Comparison of ENCODE assay signal across 8 mouse cellular contexts in genomic region chr5:143909417-143910400, GRCm38 (mm10). TPM values are rescaled to one million over a fixed set of nuclear protein-coding genes. Genes with fewer than 3 reads are reported as not detected.
DNase-seq lines count a peak whose midpoint lies in the region; ATAC-seq and TF ChIP-seq lines count a peak whose summit lies in the region.

Gene Aimp2, minus strand, starts transcription at chr5:143909847.
Gene Pms2, plus strand, starts transcription at chr5:143909964.

- peaks cover 49% of the 10 kb centered on the region for H3K36me3 ChIP-seq in forebrain, embryonic 10.5 days (replicated peaks)
- peaks cover 17% of the 10 kb centered on the region for H3K36me3 ChIP-seq in heart, embryonic 15.5 days
- H3K36me3 ChIP-seq in liver, embryonic 14.5 days (replicated peaks; ENCODE audit: control insufficient read depth, insufficient read depth, low read depth) = peaks cover 17% of the 10 kb centered on the region
- H3K36me3 ChIP-seq in neural tube, embryonic 11.5 days (ENCODE audit: control insufficient read depth, insufficient read depth, low read length) = peaks cover 4% of the 10 kb centered on the region
- peaks cover 4% of the 10 kb centered on the region; the same call in 1 of the 2 replicates for H3K36me3 ChIP-seq in stomach, postnatal 0 days (ENCODE audit: control insufficient read depth, insufficient read depth, low read length)

- peak within 1 kb of the TSS; percentile 79 for H3K4me3 ChIP-seq in forebrain, embryonic 10.5 days
- H3K4me3 ChIP-seq in heart, embryonic 15.5 days = peak within 1 kb of the TSS; percentile 78
- peak within 1 kb of the TSS; percentile 69 to 84 for H3K4me3 ChIP-seq in liver, embryonic 14.5 days (ENCODE audit: insufficient read depth in 1 of 2, low read depth in 2 of 2, low read length in 2 of 2)
- peak within 1 kb of the TSS; percentile 56 for H3K4me3 ChIP-seq in neural tube, embryonic 11.5 days (ENCODE audit: low read depth, low read length)
- peak within 1 kb of the TSS; percentile 69 for H3K4me3 ChIP-seq in stomach, postnatal 0 days (ENCODE audit: low read depth, low read length)

- TF ChIP-seq CTCF in liver, embryonic 14.5 days (IDR thresholded peaks at IDR 0.05; ENCODE audit: low read depth) = no peak
- no peak for TF ChIP-seq CTCF in stomach, postnatal 0 days (IDR thresholded peaks at IDR 0.05; ENCODE audit: low read depth)

- under 1% methylated on average over 70 of the region's 70 CpGs for WGBS in forebrain, embryonic 10.5 days
- WGBS in heart, embryonic 15.5 days = under 1% methylated on average over 70 of the region's 70 CpGs
- WGBS in liver, embryonic 14.5 days (ENCODE audit: insufficient replicate concordance) = under 1% methylated on average over 70 of the region's 70 CpGs
- under 1% methylated on average over 70 of the region's 70 CpGs for WGBS in neural tube, embryonic 11.5 days
- WGBS in stomach, postnatal 0 days = under 1% methylated on average over 70 of the region's 70 CpGs

- no peaks in the 10 kb centered on the region for H3K27me3 ChIP-seq in forebrain, embryonic 10.5 days (ENCODE audit: poor library complexity, severe bottlenecking)
- no peaks in the 10 kb centered on the region for H3K27me3 ChIP-seq in heart, embryonic 15.5 days
- no peaks in the 10 kb centered on the region for H3K27me3 ChIP-seq in liver, embryonic 14.5 days (ENCODE audit: control insufficient read depth, insufficient read depth, low read length)
- H3K27me3 ChIP-seq in neural tube, embryonic 11.5 days (ENCODE audit: control insufficient read depth, insufficient read depth, low read length) = no peaks in the 10 kb centered on the region
- no peaks in the 10 kb centered on the region for H3K27me3 ChIP-seq in stomach, postnatal 0 days (ENCODE audit: control insufficient read depth, insufficient read depth, low read length)

- ATAC-seq in heart, embryonic 15.5 days (replicated peaks; ENCODE audit: insufficient number of reproducible peaks, insufficient read depth, low FRiP score, low read depth) = peak; percentile 99
- peak; percentile 94 for ATAC-seq in liver, embryonic 14.5 days (ENCODE audit: insufficient read depth)
- peak; percentile 98 for ATAC-seq in neural tube, embryonic 11.5 days (ENCODE audit: insufficient read depth, low FRiP score, low TSS enrichment)
- peak; percentile 99 for ATAC-seq in stomach, postnatal 0 days (ENCODE audit: low FRiP score, low TSS enrichment)

- H3K4me1 ChIP-seq in forebrain, embryonic 10.5 days = peaks cover 26% of the 10 kb centered on the region
- H3K4me1 ChIP-seq in heart, embryonic 15.5 days (replicated peaks) = peaks cover 26% of the 10 kb centered on the region
- peaks cover 16% of the 10 kb centered on the region in 2 experiments for H3K4me1 ChIP-seq in liver, embryonic 14.5 days (replicated peaks; ENCODE audit: control insufficient read depth in 2 of 2, insufficient read depth in 2 of 2, low read length in 1 of 2)
- H3K4me1 ChIP-seq in neural tube, embryonic 11.5 days (ENCODE audit: control insufficient read depth, insufficient read depth, low read length) = peaks cover 12% of the 10 kb centered on the region
- 0 out of 2 replicates have a peak, but pooled peaks cover 2% of the 10 kb centered on the region for H3K4me1 ChIP-seq in stomach, postnatal 0 days (replicated peaks; ENCODE audit: control insufficient read depth, insufficient read depth)

- TF ChIP-seq EP300 in liver, embryonic 14.5 days (IDR thresholded peaks at IDR 0.05; ENCODE audit: low read depth) = no peak
- TF ChIP-seq EP300 in stomach, postnatal 0 days (optimal IDR thresholded peaks at IDR 0.05) = no peak

- peak; percentile 88 to 90 for DNase-seq in CD8-positive naive resting alpha-beta T cell, adult 2 months (ENCODE audit: low read depth in 2 of 2, low spot score in 2 of 2)
- peak; percentile 99 for DNase-seq in c-Kit-positive CD71-negative TER-119-negative erythroid progenitor cells, embryonic 14.5 days (ENCODE audit: low read depth)
- DNase-seq in forebrain, embryonic 10.5 days (ENCODE audit: extremely low spot score, low spot score) = peak; percentile 96
- peak; percentile 97 to 98 for DNase-seq in kidney, postnatal 25 days
- DNase-seq in liver, embryonic 14.5 days (ENCODE audit: low read depth in 3 of 3, low spot score in 3 of 3) = peak; percentile 99
- peak; percentile 96 for DNase-seq in neural tube, embryonic 11.5 days (ENCODE audit: low spot score)
- peak; percentile 97 for DNase-seq in stomach, postnatal 0 days (ENCODE audit: low spot score)

- H3K27ac ChIP-seq in forebrain, embryonic 10.5 days = peak within 1 kb of the TSS; percentile 85
- H3K27ac ChIP-seq in heart, embryonic 15.5 days = peak within 1 kb of the TSS; percentile 90
- H3K27ac ChIP-seq in liver, embryonic 14.5 days = peak within 1 kb of the TSS; percentile 93
- peak within 1 kb of the TSS; percentile 50; the same call in 1 of the 2 replicates for H3K27ac ChIP-seq in neural tube, embryonic 11.5 days (ENCODE audit: low read depth, low read length)
- peak within 1 kb of the TSS; percentile 86 for H3K27ac ChIP-seq in stomach, postnatal 0 days (replicated peaks)

- no peaks in the 10 kb centered on the region for H3K9me3 ChIP-seq in forebrain, embryonic 10.5 days
- no peaks in the 10 kb centered on the region for H3K9me3 ChIP-seq in heart, embryonic 15.5 days (replicated peaks)
- H3K9me3 ChIP-seq in liver, embryonic 14.5 days (ENCODE audit: control insufficient read depth, low read length) = no peaks in the 10 kb centered on the region
- no peaks in the 10 kb centered on the region for H3K9me3 ChIP-seq in neural tube, embryonic 11.5 days (ENCODE audit: control insufficient read depth, low read length)
- H3K9me3 ChIP-seq in stomach, postnatal 0 days (ENCODE audit: control insufficient read depth, low read length) = no peaks in the 10 kb centered on the region

- peak within 1 kb of the TSS; percentile 71 for H3K9ac ChIP-seq in heart, embryonic 15.5 days
- H3K9ac ChIP-seq in liver, embryonic 14.5 days (replicated peaks) = peak within 1 kb of the TSS; percentile 85
- peak within 1 kb of the TSS; percentile 63 for H3K9ac ChIP-seq in neural tube, embryonic 11.5 days (ENCODE audit: low read length)
- H3K9ac ChIP-seq in stomach, postnatal 0 days (ENCODE audit: low read length) = peak within 1 kb of the TSS; percentile 75

- H3K4me2 ChIP-seq in heart, embryonic 15.5 days = peak within 1 kb of the TSS; percentile 79
- peak within 1 kb of the TSS; percentile 99 for H3K4me2 ChIP-seq in liver, embryonic 14.5 days (ENCODE audit: low read depth)
- H3K4me2 ChIP-seq in neural tube, embryonic 11.5 days (ENCODE audit: low read depth) = peak within 1 kb of the TSS; percentile 83
- H3K4me2 ChIP-seq in stomach, postnatal 0 days (replicated peaks; ENCODE audit: low read depth) = peak within 1 kb of the TSS; percentile 81

RNA-seq across cellular contexts. Expression of gene Aimp2, which starts in this region (rescaled TPM):
- 141 TPM in 2 replicates for polyA plus RNA-seq in forebrain, embryonic 10.5 days (2016; fragmentation: Nextera tagmentation; extraction: Ambion mirVana)
- polyA plus RNA-seq in heart, embryonic 15.5 days (2015; fragmentation: Nextera tagmentation; extraction: Ambion mirVana) = 78.7 and 81.1 TPM in 2 replicates
- polyA plus RNA-seq in liver, embryonic 14.5 days (2012; rRNA removed) = 44.6 and 59.1 TPM in 2 replicates
- 45.0 and 45.6 TPM in 2 replicates for polyA plus RNA-seq in liver, embryonic 14.5 days (2014; fragmentation: Nextera tagmentation; extraction: Ambion mirVana)
- 98.2 and 110 TPM in 2 replicates for polyA plus RNA-seq in neural tube, embryonic 11.5 days (2014; fragmentation: Nextera tagmentation; extraction: Ambion mirVana)
- polyA plus RNA-seq in stomach, postnatal 0 days (2015; fragmentation: Nextera tagmentation; extraction: Ambion mirVana) = 65.6 and 69.4 TPM in 2 replicates

RNA-seq across cellular contexts. Expression of gene Pms2, which starts in this region (rescaled TPM):
- polyA plus RNA-seq in forebrain, embryonic 10.5 days (2016; fragmentation: Nextera tagmentation; extraction: Ambion mirVana) = 40.8 and 41.5 TPM in 2 replicates
- 15.5 and 18.9 TPM in 2 replicates for polyA plus RNA-seq in heart, embryonic 15.5 days (2015; fragmentation: Nextera tagmentation; extraction: Ambion mirVana)
- 4.1 and 6.7 TPM in 2 replicates for polyA plus RNA-seq in liver, embryonic 14.5 days (2012; rRNA removed)
- polyA plus RNA-seq in liver, embryonic 14.5 days (2014; fragmentation: Nextera tagmentation; extraction: Ambion mirVana) = 13.6 and 15.7 TPM in 2 replicates
- 29.1 and 32.0 TPM in 2 replicates for polyA plus RNA-seq in neural tube, embryonic 11.5 days (2014; fragmentation: Nextera tagmentation; extraction: Ambion mirVana)
- polyA plus RNA-seq in stomach, postnatal 0 days (2015; fragmentation: Nextera tagmentation; extraction: Ambion mirVana) = 8.0 and 8.9 TPM in 2 replicates

Comparison
In these comparisons a context has a peak if more than half of its experiments do, and no peak if none do; other contexts are left out.
1. Peak in every context shown above with its lines: DNase-seq, ATAC-seq, H3K4me3 ChIP-seq and H3K27ac ChIP-seq.